Mouse (Mus musculus) ZHBTc4 (cell line): ENCODE data around the gene Adgb.
A peak's percentile ranks its signal among the peaks of the same experiment; 100 is the strongest.
"Not testable (repeated sequence)": the region's sequence is repeated elsewhere in the genome, so short reads cannot be mapped to it uniquely, and the experiment has no call there.

ENCODE experiments used
- DNase-seq: peaks from one replicate; pipeline ENCODE4 v3.0.0-alpha.2; 2011; ENCODE audit warnings: low read depth, low spot score

The Adgb gene

DNA sequence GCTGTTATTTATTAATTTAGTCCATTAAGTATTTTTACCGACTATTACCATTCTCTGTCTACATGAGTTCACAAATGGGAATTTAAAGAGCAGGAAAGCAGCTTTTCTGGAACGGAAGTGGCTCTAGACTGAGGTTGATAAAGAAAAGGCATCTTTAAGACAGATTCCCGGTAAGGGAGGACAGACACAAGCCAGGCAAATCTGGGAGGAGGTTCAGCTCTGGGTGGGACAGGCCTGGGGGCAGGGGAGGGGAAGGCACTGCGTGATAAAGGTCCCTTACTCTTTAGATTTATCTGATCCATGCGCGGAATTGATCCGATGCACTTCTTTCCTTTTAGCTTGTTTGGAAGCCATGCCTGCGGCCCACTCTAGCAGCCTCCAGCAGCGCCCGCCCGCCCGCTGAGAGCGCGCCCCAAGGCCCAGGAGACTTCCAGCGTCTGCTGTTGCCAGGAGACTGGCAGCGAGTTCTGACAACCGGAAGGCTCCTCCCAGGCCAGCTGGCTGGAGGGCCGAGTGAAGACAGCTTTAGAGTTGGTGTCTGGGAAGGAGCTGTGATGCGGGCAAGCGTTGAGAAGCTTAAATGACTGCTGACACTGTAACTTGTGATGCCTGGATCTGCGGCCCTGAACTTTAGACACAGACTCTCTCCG is at the start of gene Adgb:
Gene Adgb, minus strand, starts transcription at position 366 of the 650 bp plus-strand sequence.
- DNase-seq = peak; percentile 74

DNA sequence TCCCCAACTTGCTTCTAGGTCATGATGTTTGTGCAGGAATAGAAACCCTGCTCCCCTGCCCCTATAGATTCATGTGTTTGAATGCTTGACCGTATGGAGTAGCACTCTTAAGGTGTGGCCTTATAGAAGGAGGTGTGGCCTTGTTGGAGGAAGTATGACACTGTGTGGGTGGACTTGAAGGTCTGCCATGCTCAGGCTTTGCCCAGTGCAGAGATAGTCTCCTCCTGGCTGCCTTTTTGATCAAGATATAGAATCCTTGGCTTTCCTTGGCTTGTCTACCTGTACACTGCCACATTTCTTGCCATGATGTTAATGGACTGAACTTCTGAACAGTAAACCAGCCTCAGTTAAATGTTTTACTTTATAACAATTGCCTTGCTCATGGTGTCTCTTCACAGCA is 8.0 kb upstream of the Adgb start:
- DNase-seq = no peak

DNA sequence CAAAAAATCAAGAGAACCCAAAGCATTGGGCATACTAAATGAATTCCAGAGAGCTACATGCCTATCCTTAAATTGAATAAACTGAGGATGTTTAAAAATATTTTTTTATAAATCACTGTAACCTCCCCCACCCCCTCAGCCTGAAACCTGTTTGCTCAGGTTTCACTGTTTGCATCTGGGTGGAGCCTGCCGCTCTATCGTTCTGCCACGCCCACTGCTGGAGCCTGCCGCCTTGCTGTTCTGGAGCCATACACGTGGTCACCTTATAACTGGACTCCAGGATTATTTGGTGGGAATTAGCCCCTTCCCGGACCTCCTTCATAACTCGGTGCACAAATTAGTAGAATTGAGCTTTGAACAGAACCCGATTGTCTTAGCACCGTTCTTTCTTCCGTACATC is 5.3 kb upstream of the Adgb start:
- DNase-seq = not testable (repeated sequence)

DNA sequence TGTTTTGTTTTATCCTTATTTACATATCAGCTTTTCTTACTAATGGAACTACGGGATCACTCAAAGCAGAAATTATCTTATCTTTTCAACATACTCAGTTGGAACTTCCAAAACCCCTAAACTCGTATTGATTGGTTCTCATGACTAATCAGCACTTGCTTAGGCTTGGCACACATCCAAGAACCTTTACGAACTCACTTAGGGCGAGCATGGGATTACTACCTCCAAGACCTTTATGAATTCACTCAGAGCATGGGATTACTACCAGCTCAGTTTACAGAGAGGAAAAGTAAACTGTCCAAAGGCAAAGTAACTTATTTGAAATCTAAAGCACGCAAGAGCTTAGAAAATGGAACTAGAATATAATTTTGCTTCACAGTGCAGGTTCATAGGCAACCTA is 4.8 kb upstream of the Adgb start:
- DNase-seq = no peak

DNA sequence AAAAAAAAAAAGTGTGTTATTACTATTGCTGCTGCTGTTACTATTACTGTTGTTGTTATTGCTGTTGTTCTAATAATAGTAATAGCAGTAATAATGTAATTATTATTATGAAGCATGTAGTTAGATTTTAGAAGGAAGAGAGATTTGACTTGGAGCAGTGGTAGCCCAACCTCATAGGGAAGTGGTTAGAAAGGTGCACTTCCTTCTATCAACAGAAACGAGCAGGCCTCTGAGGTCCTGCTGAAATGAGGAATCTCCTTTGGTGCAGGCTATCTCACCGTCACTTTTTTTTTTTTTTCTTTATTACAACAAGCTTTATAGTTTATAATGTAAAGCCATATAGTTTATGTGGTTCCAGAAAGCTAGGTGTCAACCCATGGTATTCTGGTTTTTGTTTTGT is 4.4 kb upstream of the Adgb start:
- DNase-seq = no peak

GRCm38 (mm10) chr10:10468699-10469547 is 3.2 kb downstream of the Adgb start:
- DNase-seq = no peak

- no peak for DNase-seq
Observed at GRCm38 (mm10) chr10:10460113-10460512, 12.0 kb downstream of the Adgb start.

DNA sequence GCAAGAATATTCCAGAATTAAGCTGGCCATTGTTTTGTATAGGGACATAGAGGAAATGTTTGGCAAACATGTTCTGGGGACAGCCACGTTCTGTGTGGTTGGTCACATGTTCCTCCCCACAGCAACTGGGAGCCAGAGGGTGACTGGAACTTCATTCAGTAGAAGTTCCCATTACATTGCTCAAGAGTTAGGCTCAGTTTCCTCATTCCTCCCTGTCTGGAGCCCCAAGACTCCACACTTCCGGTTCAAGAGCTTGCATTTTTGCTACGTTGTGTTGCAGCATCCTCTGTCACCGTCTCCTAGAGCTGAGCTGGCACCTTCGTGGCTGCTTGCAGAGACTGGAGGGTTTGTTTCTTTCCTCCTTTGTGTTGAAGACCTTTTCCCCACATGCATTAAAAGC is 15.1 kb downstream of the Adgb start:
- no peak for DNase-seq

DNA sequence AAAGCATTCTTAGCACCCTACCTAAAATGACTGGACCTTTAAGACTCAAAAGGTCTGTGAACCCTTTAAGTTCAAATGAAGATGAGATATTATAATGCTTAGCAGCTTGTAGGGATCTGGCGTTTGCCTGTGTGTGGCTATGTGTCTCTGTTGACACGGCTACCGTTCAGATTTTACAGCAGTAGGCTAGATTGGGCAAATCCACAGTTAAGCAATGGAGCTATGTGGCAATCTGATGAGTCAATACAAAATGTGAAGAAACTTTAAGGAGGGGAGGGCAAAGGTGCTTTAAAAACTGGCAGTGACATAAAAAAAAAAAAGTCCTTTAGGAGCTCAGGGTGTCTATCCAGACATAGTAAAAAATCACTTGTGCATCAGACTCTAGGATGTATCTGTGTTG is 23.1 kb downstream of the Adgb start:
- no peak for DNase-seq

DNA sequence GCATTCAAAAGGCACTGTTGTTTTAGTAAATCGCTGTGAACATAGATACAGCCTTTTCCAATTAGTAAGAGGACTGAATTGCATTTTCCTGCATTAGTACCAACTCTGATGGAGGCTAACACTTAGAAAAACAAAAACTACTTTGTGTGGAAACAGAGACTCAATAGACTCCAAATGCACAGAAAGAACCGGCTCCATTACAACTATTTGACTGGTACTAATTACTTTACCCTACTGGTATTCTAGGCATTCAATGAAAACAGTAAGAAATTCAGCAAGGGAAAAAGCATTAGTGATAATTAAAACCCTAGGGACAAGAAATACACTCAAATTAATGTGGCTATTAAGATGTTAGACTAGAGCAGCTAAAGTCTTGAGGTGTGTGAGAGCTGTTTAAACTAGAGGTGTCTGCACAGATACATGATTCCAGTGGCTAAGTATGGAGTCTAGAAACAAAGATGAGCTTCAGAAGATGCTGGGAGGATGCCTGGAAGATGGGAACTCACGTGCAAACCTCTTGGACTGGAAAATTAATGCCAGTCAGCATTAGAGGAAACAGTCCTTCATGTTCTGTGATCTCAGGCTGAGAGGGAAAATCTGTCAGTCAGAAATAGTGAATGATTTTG is 27.2 kb downstream of the Adgb start:
- no peak for DNase-seq

GRCm38 (mm10) chr10:10443558-10443957 is 28.6 kb downstream of the Adgb start:
- peak; percentile 5 for DNase-seq

- DNase-seq = no peak
Observed at GRCm38 (mm10) chr10:10435014-10435413, 37.1 kb downstream of the Adgb start.

DNA sequence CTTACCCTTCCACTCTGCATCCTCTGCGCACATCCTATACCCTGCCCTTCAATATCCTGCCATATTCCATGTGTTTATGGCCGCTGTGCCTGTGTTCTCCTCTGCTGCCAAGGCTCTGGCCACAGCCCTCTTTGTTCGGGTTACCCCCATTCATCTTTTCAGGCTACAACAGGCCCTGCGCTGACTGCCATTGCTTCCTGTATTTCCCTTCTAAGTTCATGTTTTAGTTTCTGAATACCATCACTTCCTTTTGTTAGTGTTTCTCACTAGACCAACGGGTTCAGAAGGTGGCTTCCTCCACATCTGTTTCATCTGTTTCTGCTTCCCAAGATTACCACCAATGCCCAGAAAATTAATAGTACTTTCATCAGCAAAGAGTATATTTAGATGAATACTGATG is 42.5 kb downstream of the Adgb start:
- DNase-seq = no peak

- DNase-seq = no peak
Observed at GRCm38 (mm10) chr10:10429032-10429431, 43.1 kb downstream of the Adgb start.

GRCm38 (mm10) chr10:10424383-10424782 is 47.7 kb downstream of the Adgb start:
- DNase-seq = no peak

DNA sequence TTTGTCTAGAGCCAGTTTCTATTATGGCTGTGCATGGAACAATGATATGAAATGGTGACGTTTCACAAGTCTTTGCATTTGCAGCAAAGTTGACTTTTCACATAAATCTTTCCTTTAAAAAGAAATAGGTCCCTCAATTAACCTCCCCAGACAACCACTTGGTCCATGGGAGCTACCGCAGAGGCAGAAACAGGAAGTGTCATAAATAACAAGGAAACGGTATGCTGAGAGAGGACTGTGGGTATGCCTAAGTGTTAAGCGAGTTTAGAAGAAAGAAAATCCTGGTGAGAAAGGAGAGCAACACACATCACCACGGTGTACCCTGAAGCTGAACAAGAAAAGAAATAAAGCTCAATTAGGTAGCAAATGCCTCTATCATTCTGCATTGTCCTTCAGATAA is 61.1 kb downstream of the Adgb start:
- no peak for DNase-seq

DNA sequence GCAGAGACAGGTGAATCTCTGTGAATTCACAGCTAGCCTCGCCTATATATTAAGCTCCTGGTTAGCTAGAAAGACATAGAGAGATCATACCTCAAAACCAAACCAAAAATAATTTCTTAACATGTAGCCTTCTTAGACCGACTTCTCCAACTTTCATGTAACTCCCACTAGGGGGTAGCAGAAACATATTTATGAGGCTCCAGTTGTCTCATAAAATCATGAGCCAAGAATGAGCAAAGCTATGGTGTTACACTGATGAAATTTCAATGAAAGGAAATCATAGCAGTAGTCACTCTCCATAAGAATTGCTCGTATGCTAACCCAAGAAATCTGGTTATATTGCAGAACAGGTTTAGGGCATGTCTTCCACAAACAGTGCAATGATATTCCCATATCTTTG is 64.0 kb downstream of the Adgb start:
- DNase-seq = peak; percentile 5

GRCm38 (mm10) chr10:10395784-10396481 is 76.2 kb downstream of the Adgb start:
- no peak for DNase-seq

DNA sequence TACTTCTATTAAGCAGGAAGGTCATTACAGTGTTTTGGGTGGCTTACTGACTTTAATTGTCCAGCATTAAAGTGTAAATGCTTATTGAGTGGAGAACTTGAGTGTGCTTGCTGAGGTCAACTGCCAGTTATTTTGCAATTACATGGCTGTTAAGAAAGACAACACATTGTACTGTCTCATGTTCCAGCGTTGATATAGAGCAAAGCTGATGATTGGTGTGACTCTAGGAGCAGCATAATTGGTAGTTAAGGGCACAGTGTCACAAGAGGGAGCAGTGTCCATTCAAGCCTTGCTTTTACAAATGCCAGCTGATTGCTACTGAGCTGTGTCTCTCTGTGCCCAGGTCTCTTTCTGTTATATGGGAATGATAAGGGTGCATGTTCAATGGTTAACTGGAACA is 97.5 kb downstream of the Adgb start:
- peak; percentile 2 for DNase-seq

DNA sequence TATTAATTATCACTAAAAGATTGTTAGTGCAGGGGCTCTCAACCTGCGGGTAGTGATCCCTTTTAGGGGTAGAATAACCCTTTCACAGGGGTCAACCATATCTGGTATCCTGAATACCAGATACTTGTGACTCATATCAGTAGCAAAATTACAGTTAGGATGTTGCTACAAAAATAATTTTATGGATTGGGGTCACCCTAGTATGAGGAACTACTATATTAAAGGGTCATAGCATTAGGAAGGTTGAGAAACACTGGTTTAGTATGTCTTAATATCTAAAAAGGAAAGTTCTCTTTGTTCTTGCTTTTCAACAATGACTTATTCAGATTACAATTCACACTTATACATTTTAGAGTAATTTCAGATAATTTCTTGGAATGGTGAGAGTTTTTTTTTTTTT is 108.1 kb downstream of the Adgb start:
- no peak for DNase-seq

- DNase-seq = peak; percentile 49
Observed at GRCm38 (mm10) chr10:10355605-10356227, 116.4 kb downstream of the Adgb start.

DNA sequence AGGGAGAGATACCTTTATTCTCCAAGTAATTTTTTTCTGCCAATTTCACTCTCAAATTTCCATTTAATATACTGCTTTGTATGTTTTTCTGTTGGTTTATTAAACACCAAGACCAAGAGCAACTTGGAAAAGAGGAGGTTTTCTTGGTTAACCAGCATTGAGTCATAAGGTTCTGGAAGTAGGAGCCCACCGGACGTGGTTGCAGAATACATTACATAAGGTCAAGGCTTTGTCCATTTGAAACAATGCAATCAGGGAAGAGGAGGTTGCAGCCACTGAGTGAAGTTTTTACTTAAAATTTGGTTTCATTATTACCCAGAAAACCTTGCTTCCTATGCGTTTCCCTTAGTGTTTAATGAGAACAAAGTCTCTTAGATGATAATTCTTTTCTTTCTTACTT is 119.9 kb downstream of the Adgb start:
- DNase-seq = no peak
